Mouse (Mus musculus): Measurements from ENCODE around the gene Ganab.

Gene Ganab

DNA sequence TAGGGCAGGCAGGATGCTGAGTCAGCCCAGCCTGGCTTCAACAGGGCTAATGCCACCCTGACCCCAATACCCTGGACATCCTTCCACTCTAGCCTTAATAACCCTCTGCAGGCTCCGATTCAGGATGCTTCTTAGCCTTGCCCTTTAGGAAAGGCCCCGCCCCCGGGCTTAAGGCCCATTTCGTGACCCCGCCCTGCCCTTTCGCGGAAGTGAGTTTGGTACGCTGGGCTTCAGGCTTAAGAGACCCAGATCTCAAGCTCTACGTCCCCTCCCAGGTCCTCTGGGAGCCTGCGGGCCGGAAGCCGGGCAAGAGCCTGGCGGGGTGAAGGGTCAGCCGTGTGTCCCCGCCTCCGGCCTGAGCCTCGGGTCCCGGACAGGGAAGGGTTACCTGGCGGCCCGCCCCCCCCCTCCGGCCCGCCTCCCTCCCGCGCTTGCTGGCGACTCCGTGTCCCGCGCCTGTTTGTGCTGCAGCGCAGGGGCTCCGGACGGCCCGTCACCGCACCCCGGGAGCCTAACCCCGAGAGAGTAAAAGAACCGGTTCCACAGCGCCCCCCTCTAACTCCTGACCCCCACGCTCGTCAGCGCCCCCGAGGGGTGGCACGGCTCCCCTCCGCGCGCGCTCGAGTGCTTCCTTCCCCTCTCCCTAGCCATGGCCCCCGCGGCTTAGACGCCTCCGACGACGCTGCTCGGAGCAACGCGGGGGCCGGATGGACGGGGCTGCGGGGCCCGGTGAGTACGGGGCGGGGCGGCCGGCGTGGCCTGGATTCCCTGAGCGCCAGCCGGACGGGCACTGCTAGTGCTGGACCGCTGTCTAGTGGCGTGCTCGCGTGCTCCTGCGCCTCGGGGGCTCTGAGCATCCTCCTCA, 31.6 kb downstream of the Ganab start, which contains the start of the genes Rom1 and Eml3:
Gene Rom1, minus strand, starts transcription at position 133 of the 865 bp plus-strand sequence.
Gene Eml3, plus strand, starts transcription at position 329 of the 865 bp plus-strand sequence.
- DNase-seq (ENCODE audit: low spot score): peak; percentile 96

DNA sequence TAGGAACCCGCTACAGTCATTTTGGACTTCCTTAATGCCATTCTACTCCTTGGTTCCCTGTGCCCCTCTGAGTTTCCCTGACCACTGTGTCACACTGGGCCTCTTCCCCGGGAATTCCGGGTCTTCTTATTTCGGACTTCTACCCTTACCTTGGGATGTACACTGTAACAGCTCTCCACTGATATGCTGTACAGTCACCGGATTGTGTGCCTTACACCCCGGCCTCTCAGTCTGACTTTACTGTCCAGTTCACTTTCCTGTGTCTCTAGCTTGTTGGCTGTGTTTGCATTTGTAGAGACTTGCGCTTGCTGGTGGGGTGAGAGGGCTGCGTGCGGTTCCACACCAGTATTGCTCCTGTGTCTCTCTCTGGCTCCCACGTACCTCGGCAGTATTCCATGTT, 32.2 kb downstream of the Ganab start:
- DNase-seq (ENCODE audit: low spot score): peak; percentile 28

DNA sequence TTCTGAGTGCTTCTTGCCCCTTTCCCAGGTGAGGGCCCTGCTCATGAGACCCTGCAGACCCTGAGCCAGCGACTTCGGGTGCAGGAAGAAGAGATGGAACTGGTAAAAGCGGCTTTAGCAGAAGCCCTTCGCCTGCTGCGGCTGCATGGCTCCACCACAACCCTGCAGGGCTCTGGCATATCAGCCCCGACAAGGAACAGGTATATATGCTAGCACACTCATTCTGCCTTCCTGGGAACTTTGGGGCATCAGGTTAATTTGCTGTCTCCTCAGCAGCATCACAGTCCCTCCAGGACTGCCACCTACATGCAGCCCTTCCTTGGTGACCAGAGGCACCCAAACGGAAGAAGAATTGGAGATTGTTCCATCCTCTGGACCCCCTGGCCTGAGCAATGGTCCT, 32.9 kb downstream of the Ganab start:
- no peak for DNase-seq (ENCODE audit: low spot score)

DNA sequence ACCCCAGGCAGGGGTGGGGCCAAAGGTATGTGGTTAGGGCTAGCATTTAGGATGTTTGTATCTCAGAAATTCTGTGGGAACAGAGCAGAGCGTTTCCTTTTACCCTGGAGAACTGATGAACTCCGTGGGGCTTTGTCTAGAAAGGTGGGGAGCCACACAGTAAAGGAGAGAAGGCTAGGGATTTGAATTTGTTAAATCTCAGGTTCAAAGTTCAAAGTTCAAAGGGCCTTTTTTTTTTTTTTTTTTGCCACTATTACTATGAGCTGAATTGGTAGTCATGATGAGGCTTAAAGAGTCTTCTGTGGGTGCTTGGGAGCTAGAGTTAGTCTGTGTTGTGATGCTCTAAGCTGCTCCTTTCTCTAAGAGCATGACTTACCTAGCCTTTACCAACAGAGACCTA, 38.9 kb downstream of the Ganab start:
- DNase-seq (ENCODE audit: low spot score): no peak

DNA sequence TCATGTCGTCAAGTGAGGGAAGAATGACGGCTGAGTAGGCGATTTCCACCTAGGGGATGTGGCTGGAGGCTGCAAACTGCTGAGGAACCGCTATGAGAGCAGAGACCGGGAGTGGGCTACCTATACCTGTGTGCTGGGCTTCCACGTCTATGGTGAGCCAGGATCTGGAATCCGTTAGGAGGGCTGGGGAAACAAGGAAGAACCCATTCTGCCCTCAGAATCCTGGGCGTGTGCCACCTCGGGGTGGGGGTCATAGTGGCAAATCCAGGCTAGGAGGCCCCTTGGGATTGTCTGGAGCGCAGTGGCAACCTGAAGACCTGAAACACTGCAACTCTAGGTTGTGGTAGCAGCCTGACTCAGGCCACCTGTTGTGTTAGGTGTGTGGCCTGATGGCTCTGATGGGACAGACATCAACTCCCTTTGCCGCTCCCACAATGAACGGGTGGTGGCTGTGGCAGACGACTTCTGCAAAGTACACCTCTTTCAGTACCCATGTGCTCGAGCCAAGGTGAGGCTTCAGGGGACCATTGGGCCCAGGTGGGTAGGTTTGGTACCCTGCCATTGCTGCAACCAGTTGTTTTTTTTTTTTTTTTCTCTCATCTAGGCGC, 42.8 kb downstream of the Ganab start:
- DNase-seq (ENCODE audit: low spot score): no peak

DNA sequence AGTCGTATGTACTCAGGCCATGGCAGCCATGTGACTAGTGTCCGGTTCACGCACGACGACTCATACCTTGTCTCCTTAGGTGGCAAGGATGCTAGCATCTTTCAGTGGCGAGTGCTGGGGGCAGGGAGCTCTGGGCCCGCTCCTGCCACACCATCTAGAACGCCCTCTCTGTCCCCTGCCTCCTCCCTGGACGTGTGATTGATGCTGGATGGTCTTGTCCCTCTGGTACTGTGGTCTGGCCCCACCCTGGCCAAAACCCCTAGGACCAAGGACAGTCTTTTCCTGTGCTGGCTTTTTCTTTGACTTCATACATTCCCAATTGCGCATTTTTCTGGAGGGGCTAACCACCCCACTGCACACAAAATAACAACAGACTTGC, 43.3 kb downstream of the Ganab start:
- no peak for DNase-seq (ENCODE audit: low spot score)

DNA sequence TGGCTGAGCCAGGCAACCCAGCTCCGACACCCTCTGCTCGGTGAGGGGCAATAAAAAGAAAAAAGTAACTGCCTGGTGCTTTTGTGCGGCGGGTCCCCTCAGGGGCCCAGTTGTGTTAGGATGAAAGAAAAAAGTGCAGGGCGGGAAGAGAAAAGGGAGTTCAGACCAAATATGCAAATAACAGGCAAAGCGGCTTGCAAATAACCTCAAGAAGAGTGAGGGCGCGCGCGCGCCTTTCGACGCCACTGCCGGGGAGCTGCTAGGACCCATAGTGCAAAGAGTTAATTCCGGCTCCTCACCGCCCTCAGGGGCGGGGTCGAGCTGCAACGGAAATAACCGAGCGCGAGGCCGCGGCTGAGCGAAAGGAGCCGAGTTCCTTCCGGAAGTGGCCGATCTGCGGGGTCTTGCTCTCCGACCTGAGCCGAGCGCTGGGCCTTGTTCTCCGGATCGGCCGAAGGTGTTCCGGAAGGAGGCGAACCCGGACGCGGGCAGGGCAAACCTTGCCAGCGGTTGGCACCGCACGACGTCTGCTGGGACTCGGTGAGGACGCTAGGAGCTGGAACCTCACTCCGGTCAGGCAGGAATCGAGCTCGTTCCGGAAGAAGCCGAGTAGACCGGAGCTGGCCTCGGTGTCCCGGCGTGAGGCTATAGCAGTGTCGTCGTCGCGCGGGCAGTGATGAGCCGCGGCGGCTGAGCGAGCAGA, 43.8 kb downstream of the Ganab start, which contains the start of gene Mta2:
Gene Mta2, plus strand, starts transcription at position 361 of the 703 bp plus-strand sequence.
- peak; percentile 97 for DNase-seq (ENCODE audit: low spot score)

DNA sequence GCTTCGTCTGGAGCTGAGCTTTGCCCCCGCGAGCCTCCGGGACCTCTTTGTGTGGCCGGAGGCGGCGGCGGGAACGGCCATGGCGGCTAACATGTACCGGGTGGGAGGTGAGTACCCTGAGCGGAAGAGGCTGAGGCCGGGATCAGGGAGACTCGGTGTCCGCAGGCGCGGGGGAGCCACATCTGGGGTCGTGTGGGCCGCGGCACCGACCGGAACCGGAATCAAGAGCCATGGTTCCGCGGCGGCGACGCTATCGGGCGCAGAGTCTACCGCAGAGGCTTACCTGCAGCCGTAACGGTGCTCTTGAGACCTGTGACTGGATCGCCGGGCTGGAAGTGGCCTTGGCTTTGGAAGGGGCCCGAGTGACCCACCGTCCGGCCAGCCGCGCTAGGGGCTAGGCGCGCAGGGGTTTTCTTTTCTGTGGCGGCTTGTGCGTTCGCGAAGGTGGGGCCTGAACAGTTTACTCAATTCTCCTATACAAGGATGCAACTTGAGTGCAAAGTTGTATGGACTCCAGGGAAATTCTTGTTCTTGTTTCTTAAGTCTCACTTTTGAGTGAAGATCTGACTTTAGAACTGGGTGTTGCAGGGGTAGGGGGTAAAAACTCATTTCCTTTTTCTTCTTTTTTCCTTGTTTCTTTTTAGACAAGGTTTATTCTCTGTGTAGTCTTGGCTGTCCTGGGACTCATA, 44.5 kb downstream of the Ganab start:
- peak; percentile 47 for DNase-seq (ENCODE audit: low spot score)

DNA sequence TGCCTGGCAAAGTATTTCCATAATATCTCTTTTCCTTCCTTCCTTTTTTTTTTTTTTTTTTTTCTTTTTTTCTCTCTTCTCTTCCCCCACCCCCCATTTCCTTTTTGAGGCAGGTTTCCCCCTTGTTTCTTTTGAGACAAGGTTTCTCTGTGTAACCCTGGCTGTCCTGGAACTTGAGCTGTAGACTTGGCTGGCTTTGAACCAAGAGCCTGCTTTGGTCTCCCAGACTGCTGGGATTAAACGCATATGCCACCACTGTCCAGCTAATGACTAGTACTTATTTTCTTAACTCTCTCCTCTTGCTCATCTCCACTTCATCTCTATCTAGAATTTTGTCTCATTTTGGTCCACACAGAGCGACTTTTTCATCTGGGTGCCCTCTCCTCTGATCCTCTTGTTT, 45.2 kb downstream of the Ganab start:
- DNase-seq (ENCODE audit: low spot score): peak; percentile 52

DNA sequence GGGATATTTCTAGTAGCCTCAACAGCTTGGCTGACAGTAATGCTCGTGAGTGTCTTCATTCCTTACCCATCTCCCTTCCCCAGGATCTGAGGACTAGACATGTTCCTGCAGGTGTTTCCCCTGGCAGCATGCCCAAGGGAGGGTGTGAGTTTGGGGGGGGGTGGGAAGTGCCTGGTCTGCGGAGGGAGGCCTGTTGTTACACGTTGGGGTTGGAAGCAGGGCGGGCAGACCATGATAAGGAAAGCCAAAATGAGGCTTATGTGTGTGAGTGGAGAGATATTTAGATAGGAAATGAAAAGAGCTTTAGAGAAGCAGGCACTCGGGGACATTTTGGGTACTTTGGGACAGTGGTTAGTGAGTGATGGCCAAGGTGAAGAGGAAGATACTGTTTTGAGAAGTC, 46.2 kb downstream of the Ganab start:
- no peak for DNase-seq (ENCODE audit: low spot score)

DNA sequence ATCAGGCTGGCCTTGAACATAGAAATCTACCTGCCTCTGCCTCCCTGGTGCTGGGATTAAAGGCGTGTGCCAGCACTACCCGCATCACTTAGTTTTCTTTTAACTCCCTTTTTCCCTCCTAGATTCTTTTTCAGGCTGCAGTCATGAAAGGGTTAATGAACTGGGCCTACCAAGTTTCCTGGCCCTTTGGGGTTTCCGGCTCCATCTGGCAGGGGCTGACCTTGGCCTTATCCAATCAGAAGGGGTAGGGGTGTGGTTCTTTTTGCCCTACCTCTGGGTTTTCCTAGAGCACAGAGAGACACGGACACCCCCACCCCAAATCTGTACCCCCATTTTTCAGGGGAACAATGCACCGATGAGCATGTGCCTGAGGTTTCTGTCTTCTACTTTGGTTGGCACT, 46.9 kb downstream of the Ganab start:
- peak; percentile 86 for DNase-seq (ENCODE audit: low spot score)

DNA sequence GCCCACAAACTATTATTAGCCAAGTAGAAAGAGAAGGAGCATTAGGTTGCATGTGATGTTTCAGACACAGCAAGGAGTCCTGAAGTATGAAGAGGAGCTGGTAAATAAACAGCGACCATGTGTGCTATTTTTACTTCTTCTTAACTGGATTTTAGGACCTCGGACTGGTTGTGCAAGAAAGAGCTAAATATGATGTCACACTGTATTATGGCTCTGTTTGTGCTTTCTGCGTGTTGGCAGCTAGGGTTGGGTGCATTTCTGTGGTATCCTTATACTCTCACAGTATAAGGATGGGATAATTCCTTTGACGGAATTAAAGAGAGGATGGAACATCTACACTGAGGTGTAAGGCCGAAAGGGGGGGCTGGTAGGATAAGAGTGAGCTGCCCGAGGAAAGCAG, 47.4 kb downstream of the Ganab start:
- DNase-seq (ENCODE audit: low spot score): no peak

DNA sequence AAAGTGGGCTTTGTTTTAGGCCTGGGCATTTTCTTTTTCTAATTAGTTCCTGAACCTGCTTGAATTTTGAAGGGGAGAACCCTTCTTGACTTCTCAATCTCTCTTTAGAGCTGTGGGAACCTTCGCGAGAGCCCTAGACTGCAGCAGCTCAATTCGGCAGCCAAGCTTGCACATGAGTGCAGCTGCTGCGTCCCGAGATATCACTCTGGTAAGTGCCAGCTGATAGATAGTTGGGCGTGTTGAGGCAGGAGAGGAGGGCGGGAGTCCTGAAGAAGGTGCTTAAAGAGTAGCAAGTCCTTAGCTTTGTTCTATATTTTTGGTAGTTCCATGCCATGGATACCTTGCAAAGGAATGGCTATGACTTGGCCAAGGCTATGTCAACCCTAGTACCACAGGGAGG, 49.1 kb downstream of the Ganab start:
- DNase-seq (ENCODE audit: low spot score): no peak

DNA sequence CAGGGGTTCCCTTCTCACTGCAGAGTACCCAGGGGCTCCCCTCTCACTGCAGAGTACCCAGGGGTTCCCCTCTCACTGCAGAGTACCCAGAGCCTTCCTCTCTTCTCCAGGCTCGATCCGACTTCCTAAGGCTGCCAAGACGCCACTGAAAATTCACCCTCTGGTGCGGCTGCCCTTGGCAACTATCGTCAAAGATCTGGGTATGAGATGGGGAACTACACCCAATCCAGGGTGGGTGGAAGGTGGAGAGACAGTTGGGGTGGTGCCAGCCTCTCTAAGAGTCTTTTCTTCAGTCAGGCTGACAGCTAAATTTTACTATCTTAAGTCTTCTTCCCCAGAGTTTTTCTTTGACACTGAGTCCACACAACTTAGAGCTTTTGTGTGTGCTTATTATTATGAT, 52.3 kb downstream of the Ganab start:
- DNase-seq (ENCODE audit: low spot score): no peak

DNA sequence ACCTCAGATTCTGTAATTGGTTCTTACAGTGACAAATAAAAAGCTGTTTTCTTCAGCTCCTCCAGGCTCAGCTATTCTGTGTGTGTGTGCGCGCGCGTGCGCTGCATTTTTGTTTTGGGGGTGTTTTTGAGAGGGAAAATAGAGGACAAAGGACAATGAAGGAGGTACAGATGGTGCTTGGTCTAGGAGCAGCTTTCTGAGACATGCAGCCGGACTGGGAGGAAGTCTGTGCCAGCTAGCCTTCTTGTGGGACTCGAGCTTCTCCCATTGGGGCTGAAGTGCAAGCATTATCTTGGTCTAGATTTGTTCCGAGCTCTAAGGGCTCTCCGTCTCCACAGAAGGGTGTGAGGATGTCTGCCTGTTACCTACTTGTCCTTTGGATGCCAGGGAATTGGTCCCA, 54.4 kb downstream of the Ganab start:
- DNase-seq (ENCODE audit: low spot score): no peak

DNA sequence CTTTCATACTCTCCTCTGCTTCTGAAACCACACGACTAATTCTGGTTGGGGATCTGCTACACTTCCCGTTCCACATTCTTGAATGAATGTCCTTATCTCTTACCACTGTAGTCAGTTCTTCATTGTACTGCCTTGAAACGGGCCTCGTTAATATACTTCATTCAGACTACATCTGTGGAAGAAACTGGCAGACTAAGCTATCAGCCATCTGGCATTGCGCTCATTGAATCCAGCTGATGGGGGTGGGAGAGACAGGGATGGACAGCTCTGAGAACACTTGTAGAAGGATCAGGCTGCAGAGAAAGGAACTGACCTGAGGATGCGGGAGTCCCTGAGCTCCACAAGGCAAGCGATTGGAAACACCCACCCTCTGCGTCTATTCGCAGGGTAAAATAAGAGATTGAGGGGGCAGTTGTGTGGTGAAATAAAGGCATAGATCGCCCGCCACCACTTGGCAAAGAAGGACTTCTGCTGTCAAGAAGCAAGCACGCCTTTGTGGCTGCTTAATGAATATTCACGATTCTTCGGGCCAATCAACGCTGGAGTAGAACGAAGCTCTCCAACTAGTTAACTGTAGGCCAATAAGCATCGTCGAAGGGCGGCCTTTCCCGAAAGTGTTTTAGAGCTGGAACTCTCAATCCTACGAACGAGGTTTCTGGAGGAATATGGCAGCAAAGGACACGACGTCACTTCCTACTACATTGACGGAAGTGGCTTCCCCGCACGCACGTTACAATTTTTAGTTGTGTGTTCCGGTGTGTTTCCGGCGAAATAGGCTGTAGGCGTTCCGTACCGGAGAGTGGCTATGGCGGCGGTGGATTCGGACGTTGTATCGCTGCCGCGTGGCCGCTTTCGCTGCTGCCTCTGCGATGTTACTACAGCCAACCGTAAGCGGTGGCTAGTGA, 55.5 kb downstream of the Ganab start, which contains the start of gene Tut1:
Gene Tut1, plus strand, starts transcription at position 713 of the 905 bp plus-strand sequence.
- DNase-seq (ENCODE audit: low spot score): peak; percentile 99

DNA sequence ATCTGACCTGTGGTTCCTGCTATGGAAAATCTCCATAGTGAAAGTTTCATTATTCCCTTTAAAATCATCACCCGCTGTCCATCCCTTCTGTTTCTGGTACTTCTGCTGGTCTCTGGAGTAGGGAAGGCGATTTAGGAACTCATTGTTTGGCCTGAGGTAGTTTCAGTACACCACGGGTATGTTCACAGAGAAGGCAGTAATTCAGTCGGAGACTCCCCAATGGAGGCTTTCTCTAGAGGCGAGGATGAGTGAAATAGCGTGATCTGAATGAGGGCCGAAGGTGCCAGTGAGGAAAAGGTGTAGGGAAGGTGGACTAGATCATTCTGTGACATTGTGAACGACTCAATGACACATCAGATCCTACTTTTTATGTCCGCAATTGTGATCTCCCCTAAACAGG, 56.3 kb downstream of the Ganab start:
- DNase-seq (ENCODE audit: low spot score): peak; percentile 44

DNA sequence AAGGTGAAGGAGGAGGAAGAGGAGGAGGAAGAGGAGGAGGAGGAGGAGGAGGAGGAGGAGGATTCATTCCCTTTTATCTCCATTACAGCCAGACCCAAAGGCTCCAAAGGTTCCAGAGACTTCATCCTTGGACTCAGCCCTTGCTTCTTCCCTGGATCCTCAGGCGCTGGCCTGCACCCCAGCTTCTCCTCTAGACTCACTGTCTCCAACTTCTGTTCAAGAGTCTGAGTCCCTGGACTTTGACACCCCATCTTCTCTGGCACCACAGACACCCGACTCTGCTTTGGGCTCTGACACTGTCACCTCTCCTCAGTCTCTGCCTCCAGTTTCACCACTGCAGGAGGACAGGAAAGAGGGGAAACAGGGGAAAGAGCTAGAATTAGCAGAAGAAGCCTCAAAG, 64.4 kb downstream of the Ganab start:
- DNase-seq (ENCODE audit: low spot score): no peak

DNA sequence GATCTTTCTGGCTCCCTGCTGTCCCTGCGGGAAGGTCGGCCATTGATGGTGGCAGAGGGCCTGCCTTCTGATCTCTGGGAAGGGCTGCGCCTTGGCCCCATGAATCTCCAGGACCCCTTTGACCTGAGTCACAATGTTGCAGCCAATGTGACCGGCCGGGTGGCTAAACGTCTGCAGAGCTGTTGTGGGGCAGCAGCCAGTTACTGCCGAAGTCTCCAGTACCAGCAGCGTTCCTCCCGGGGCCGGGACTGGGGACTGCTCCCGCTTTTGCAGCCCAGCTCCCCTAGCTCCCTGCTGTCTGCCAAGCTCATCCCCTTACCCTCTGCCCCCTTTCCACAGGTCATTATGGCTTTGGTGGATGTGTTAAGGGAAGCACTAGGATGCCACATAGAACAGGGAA, 67.2 kb downstream of the Ganab start:
- DNase-seq (ENCODE audit: low spot score): no peak

DNA sequence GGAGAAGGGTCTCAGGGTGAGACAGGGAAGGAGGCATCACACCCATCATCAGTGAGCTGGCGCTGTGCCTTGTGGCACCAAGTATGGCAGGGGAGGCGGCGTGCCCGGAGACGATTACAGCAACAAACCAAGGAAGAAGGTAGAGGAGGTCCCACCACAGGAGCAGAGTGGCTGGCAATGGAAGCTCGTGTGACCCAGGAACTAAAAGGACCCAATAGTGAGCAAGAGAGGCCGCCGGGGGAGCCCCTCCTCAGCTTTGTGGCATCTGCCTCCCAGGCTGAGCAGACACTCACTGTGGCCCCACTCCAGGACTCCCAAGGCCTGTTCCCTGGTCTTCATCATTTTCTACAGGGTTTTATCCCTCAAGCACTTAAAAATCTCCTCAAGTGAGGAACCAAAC, 67.9 kb downstream of the Ganab start:
- DNase-seq (ENCODE audit: low spot score): peak; percentile 51

DNA sequence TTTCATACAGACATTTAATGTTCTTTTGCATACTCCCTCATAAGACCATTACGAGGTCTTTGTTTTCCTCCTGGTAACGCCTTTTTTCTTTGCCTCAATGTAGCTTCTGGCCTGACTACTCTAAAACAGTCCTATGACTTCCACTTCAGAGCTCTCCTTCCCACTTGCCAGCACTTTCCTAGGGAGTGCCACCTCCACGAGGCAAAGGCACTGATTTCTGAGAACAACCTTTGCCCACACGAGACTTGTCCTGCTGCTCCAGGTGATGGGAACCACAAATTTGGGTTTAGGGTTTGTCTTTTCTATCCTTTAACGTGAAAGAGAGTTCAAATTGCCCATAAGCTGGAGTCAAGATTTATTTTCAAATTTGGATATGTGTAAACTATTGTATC, 68.3 kb downstream of the Ganab start:
- no peak for DNase-seq (ENCODE audit: low spot score)
